Mouse (Mus musculus) c-Kit-positive CD71-positive TER-119-positive erythroid progenitor cells, embryonic 14.5 days (primary cell): ENCODE data around the gene Dnajc5.

ENCODE experiments used
- DNase-seq: peaks from one replicate; pipeline ENCODE4 v3.0.0-alpha.2; 2013; ENCODE audit warnings: low spot score

Gene Dnajc5

GRCm38 (mm10) chr2:181511231-181511630, 9.1 kb upstream of the Dnajc5 start:
- DNase-seq = no peak

- peak; percentile 23 for DNase-seq
Observed at GRCm38 (mm10) chr2:181519201-181519600, 1.1 kb upstream of the Dnajc5 start.

GRCm38 (mm10) chr2:181520936-181521227, 597 bp downstream of the Dnajc5 start:
- DNase-seq = no peak

- DNase-seq = no peak
Observed at GRCm38 (mm10) chr2:181521491-181521890, 1.2 kb downstream of the Dnajc5 start.

GRCm38 (mm10) chr2:181522811-181523210, 2.5 kb downstream of the Dnajc5 start:
- peak; percentile 70 for DNase-seq

- DNase-seq = no peak
Observed at GRCm38 (mm10) chr2:181525526-181525925, 5.2 kb downstream of the Dnajc5 start.

GRCm38 (mm10) chr2:181529076-181529475, 8.8 kb downstream of the Dnajc5 start:
- DNase-seq = no peak

GRCm38 (mm10) chr2:181532589-181532988, 12.3 kb downstream of the Dnajc5 start:
- no peak for DNase-seq

- no peak for DNase-seq
Observed at GRCm38 (mm10) chr2:181536410-181536809, 16.1 kb downstream of the Dnajc5 start.

- DNase-seq = no peak
Observed at GRCm38 (mm10) chr2:181537444-181538047, 17.3 kb downstream of the Dnajc5 start.

GRCm38 (mm10) chr2:181541761-181542380, 21.6 kb downstream of the Dnajc5 start:
- no peak for DNase-seq

- DNase-seq = peak; percentile 66
Observed at GRCm38 (mm10) chr2:181546142-181546541, 25.9 kb downstream of the Dnajc5 start.

GRCm38 (mm10) chr2:181548227-181548626, 27.9 kb downstream of the Dnajc5 start:
- no peak for DNase-seq

- no peak for DNase-seq
Observed at GRCm38 (mm10) chr2:181548682-181549081, 28.4 kb downstream of the Dnajc5 start.

GRCm38 (mm10) chr2:181550233-181550632, 29.9 kb downstream of the Dnajc5 start:
- no peak for DNase-seq

GRCm38 (mm10) chr2:181553772-181554171, 33.5 kb downstream of the Dnajc5 start:
- no peak for DNase-seq

GRCm38 (mm10) chr2:181567338-181567737, 47.1 kb downstream of the Dnajc5 start:
- no peak for DNase-seq

GRCm38 (mm10) chr2:181568272-181569008, 48.2 kb downstream of the Dnajc5 start:
- peak; percentile 73 for DNase-seq

GRCm38 (mm10) chr2:181569856-181570255, 49.6 kb downstream of the Dnajc5 start:
- DNase-seq = no peak

GRCm38 (mm10) chr2:181570375-181570774, 50.1 kb downstream of the Dnajc5 start:
- DNase-seq = no peak

- no peak for DNase-seq
Observed at GRCm38 (mm10) chr2:181570921-181571595, 50.8 kb downstream of the Dnajc5 start.

- no peak for DNase-seq
Observed at GRCm38 (mm10) chr2:181571941-181572670, 51.8 kb downstream of the Dnajc5 start.
